Mouse (Mus musculus) spleen, adult 2 months (tissue): ENCODE results near the gene Notch1. TPM values are rescaled to one million over a fixed set of nuclear protein-coding genes. Genes with fewer than 3 reads are reported as not detected.

Experiments
- DNase-seq, 2 experiments: peaks; one replicate each; pipeline versions ENCODE4 v3.0.0 to v3.0.0-alpha.2; 2012 to 2021; ENCODE audit warnings: low spot score in 2 of 2, low read depth in 1 of 2
- H3K27ac ChIP-seq: fragments of 200-500 bp; 2 replicates; pipeline ENCODE4 v1.5.1; 2012; ENCODE audit warnings: low read length, inconsistent platforms; ENCODE audit not compliant: insufficient read depth
- H3K27me3 ChIP-seq: fragments of 200-500 bp; 2 replicates; pipeline ENCODE4 v1.6.1; 2012; ENCODE audit warnings: mild to moderate bottlenecking, moderate library complexity, low read length, inconsistent platforms; ENCODE audit not compliant: control insufficient read depth, insufficient read depth
- H3K36me3 ChIP-seq: fragments of 200-500 bp; 2 replicates; pipeline ENCODE4 v1.6.1; 2012; ENCODE audit warnings: mild to moderate bottlenecking, low read length, inconsistent platforms; ENCODE audit not compliant: control insufficient read depth, insufficient read depth
- H3K4me1 ChIP-seq: fragments of 200-500 bp; 2 replicates; pipeline ENCODE4 v1.6.1; 2011; ENCODE audit warnings: inconsistent platforms; ENCODE audit not compliant: control insufficient read depth, insufficient read depth, insufficient read length
- H3K4me3 ChIP-seq: fragments of 200-500 bp; 2 replicates; pipeline ENCODE4 v1.5.1; 2011; ENCODE audit warnings: mild to moderate bottlenecking, inconsistent platforms; ENCODE audit not compliant: insufficient read depth, insufficient read length; ENCODE audit errors: extremely low read depth
- CTCF ChIP-seq: fragments of 200-500 bp; IDR thresholded peaks from 2 replicates; pipeline ENCODE4 v1.5.1; 2011; ENCODE audit warnings: mild to moderate bottlenecking, inconsistent platforms; ENCODE audit not compliant: insufficient read depth, insufficient read length, insufficient replicate concordance; ENCODE audit errors: extremely low read depth
- POLR2A ChIP-seq: fragments of 200-500 bp; IDR thresholded peaks from 2 replicates; pipeline ENCODE4 v1.6.1; 2011; ENCODE audit warnings: low read depth, low read length, inconsistent platforms
- WGBS: fragments of 180-500 bp; shearing (Covaris S2); methylation state at CpG from one replicate; pipeline ENCODE4 v1.1.7; 2018; 5-methylcytosine and 5-hydroxymethylcytosine counted together
- polyA plus RNA-seq: library from polyadenylated mRNA; depleted of rRNA; stranded (reverse); fragments of >200 nt; gene quantifications from 2 replicates; pipeline ENCODE4 v1.2.3, GENCODE M21; 2012

Notch1 gene
- polyA plus RNA-seq, 1 experiment = 34.6 TPM

DNA sequence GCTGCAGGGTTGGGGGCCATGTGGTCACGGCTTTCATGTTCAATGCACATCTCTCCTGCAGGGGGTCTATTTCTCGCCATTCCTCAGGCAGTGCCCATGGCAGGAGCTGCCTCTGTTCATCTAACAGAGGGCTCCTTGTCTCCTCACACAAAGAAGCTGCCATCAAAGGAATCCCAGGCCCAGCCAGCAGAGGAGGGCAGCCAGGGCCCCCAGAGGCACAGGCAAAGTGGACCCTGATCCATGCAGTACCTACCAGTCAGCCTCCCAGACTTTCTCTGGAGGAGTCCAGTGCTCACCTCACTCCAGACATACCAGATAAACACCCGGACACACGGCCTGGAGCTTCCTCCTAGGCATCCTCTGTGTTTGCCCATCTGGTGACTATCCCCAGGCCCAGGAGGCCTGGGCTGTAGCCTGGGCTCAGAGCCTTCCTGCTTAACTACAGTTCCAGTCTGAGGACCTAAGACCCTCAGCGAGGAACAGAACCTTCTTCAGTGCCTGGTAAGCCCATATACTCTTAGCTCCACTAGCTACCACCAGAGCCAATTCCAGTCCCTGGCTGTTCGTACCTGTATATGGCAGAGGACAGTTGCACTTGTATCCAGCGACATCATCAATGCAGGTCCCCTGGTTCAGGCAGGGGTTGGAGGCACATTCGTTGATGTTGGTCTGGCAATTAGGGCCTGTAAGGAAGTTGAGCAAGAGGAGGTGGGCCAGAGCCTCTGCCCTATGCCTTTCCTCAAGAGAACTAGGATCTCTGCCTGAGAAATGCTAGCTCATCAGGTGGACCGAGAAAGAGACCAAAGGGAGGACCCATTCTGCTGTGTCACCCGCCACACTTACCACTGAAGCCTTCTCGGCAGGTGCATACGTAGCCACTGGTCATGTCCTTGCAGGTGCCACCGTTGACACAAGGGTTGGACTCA, 40.7 kb downstream of the Notch1 start:
- peaks cover 6% of the 10 kb centered on the region; the same call in 1 of the 2 replicates for H3K4me1 ChIP-seq
- no peak overlapping the region for H3K4me3 ChIP-seq
- H3K36me3 ChIP-seq = peaks cover 41% of the 10 kb centered on the region
- H3K27me3 ChIP-seq = no peaks in the 10 kb centered on the region
- 79% methylated on average over 13 of the region's 13 CpGs for WGBS
- no peak for DNase-seq
- H3K27ac ChIP-seq = peak overlapping the region; percentile 17; the same call in 1 of the 2 replicates
- TF ChIP-seq POLR2A = no peak
- no peak for TF ChIP-seq CTCF

GRCm38 (mm10) chr2:26474789-26475504, 41.5 kb downstream of the Notch1 start:
- peaks cover 42% of the 10 kb centered on the region for H3K36me3 ChIP-seq
- 58% methylated on average over 9 of the region's 9 CpGs for WGBS
- DNase-seq = no peak

DNA sequence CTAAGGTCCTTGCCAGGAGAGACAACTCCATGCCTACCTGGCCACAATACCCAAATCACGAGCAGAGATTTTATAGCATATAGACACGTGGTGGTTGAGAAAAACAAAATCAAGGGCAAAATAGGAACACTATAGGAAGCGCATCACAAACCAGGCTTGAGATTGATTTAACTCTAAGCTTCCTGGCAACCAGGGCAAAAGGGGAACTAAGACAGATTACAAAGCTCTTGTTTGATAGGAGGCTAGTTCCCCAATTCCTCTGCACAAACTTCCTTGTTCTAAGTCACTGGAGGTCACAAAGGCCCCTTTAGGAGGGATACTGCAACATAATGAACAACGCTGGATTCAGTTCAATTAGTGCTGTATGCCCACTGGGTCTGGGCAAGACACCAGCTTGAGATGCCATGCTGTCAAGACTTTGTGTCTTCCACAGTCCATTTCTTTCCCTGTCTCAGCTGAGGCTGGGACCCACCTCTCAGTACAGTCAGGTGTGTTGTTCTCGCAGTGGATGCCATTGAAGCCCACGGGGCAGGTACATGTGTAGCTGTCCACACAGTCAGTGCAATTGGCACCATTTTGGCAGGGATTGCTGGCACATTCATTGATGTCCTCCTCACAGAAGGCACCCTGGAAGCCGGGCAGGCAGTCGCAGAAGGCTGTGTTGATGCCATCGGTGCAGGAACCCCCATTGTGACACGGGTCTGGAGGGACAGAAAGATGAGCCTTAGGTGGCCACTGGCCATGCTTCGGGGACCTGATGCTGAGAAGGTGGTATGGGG, 44.0 kb downstream of the Notch1 start:
- Histone ChIP-seq H3K27ac (0 out of 2 replicates have a peak overlapping the region, but pooled peaks have one; percentile 6), H3K4me1 (peaks cover 6% of the 10 kb centered on the region; the same call in 1 of the 2 replicates), H3K27me3 (no peaks in the 10 kb centered on the region), H3K36me3 (peaks cover 42% of the 10 kb centered on the region), H3K4me3 (no peak overlapping the region)
- TF ChIP-seq CTCF (no peak), POLR2A (no peak)
- no peak for DNase-seq
- WGBS = 69% methylated on average over 11 of the region's 11 CpGs

More at GRCm38 (mm10) chr2:26474789-26475504, 41.5 kb downstream of the Notch1 start:
- H3K27me3 ChIP-seq = no peaks in the 10 kb centered on the region
- no peak for TF ChIP-seq CTCF
- TF ChIP-seq POLR2A = no peak
- peaks cover 6% of the 10 kb centered on the region; the same call in 1 of the 2 replicates for H3K4me1 ChIP-seq
- no peak overlapping the region for H3K4me3 ChIP-seq
- peak overlapping the region; percentile 29; the same call in 1 of the 2 replicates for H3K27ac ChIP-seq

DNA sequence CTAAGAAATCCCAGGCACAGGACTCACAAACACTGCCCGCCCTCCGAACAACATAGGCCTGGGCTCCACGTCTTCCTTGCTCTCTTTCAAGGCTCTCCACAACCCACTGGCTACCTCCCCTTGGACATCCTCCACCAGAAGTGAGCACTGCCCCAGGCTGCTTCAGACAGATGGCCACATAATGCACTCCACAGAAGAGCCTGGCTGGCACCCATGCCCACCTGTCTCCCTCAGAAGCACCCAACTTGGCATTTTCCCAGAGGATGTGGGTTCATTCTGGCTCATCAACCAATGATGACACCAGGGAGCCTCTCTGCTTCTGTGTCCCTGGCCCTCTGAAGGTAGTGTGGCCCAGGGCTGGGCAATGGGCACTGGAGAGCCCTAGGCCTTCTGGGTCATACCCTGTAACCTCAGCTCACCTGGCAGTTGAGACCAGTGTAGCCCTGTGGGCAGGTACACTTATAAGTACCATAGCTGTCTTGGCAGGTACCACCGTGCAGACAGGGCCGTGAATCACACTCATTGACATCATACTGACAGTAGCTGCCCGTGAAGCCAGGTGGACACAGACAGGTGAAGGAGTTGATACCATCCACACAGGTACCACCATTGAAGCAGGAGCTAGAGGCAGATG, 44.7 kb downstream of the Notch1 start:
- Histone ChIP-seq H3K4me3 (no peak overlapping the region), H3K27me3 (no peaks in the 10 kb centered on the region), H3K27ac (no peak overlapping the region), H3K4me1 (peaks cover 6% of the 10 kb centered on the region; the same call in 1 of the 2 replicates), H3K36me3 (peaks cover 41% of the 10 kb centered on the region)
- TF ChIP-seq POLR2A (no peak), CTCF (no peak)
- 91% methylated on average over 6 of the region's 6 CpGs for WGBS
- DNase-seq = no peak

DNA sequence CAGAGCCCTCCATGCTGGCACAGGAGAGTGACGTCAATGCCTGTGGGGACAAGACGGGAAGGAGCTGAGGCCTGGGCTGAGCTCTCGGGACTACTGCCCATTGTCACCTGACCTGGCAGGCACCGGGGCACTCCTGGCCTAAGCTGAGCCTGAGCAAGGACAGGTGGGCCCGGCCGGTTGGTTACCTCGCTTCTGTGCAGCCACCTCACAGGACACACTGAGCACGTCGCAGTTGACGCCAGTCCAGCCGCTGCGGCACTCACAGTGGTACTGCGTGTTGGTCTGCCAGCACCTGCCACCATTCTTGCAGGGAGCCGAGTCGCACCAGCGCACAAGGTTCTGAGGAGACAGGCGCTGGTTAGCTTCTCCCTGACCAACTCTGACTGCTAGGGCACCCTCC, 45.5 kb downstream of the Notch1 start:
- peaks cover 41% of the 10 kb centered on the region for H3K36me3 ChIP-seq
- no peak overlapping the region for H3K27ac ChIP-seq
- no peaks in the 10 kb centered on the region for H3K27me3 ChIP-seq
- H3K4me1 ChIP-seq = peaks cover 6% of the 10 kb centered on the region; the same call in 1 of the 2 replicates
- no peak for TF ChIP-seq CTCF
- TF ChIP-seq POLR2A = no peak
- WGBS = 91% methylated on average over 17 of the region's 17 CpGs
- no peak overlapping the region for H3K4me3 ChIP-seq
- DNase-seq = no peak

DNA sequence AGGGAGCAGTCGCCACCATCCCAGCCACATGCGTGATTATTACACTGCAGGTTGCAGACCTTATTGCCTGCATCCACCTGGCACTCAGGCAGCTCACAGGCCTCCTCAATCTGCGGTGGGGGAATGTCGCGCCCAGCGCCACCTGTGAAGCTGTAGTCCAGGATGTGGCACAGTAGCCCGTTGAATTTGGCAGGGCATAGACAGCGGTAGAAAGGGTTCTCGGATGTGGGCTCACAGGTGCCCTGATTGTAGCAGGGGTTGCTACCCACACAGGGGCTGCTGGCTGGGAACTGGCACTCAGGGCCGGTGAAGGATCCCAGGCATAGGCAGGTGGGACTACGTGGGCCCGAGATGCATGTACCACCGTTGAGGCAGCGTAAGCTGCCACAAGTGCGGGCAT, 48.1 kb downstream of the Notch1 start:
- no peak overlapping the region for H3K27ac ChIP-seq
- no peak for DNase-seq
- peaks cover 47% of the 10 kb centered on the region for H3K36me3 ChIP-seq
- WGBS = 85% methylated on average over 15 of the region's 15 CpGs
- H3K27me3 ChIP-seq = no peaks in the 10 kb centered on the region
- no peak for TF ChIP-seq CTCF
- TF ChIP-seq POLR2A = no peak
- no peak overlapping the region for H3K4me3 ChIP-seq
- peaks cover 6% of the 10 kb centered on the region; the same call in 1 of the 2 replicates for H3K4me1 ChIP-seq
